15 mouse cellular contexts compared by ENCODE assay signal in the genomic region with DNA sequence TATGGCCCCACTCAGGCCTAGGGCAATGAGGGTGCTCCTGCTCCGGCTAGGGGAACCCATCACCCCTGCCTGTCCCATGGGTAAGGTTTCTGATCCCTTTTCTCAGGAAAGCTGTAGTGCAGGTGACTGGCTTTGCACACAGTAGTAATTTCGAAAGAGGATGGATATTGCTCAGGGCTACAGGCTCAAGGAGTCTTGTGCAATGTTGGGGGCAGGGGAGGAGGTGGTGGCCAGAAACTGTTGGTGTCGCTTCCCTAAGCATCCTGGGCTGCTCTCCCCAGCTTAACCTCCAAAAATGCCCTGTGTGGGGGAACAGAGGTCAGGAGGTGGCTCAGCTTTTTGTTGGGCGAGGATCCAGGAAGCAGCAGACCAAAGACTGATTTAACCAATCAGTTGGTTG. TPM values are rescaled to one million over a fixed set of nuclear protein-coding genes. Genes with fewer than 3 reads are reported as not detected.
DNase-seq lines count a peak whose midpoint lies in the region; ATAC-seq and TF ChIP-seq lines count a peak whose summit lies in the region.
"Had no signal": no experiment of that assay in that cellular context is flagged by ENCODE, and none has a peak within 500 bp of the region (broad histone marks: within the 10 kb centered on the region; RNA-seq: fewer than 3 reads in every experiment).

No protein-coding gene starts in this region.

- H3K27me3 ChIP-seq in liver, embryonic 16.5 days (ENCODE audit: control insufficient read depth, insufficient read depth, low read depth, low read length): no peaks in the 10 kb centered on the region
- H3K27me3 ChIP-seq in limb, embryonic 10.5 days (ENCODE audit: low read depth, poor library complexity, severe bottlenecking): no peaks in the 10 kb centered on the region
- H3K27me3 ChIP-seq: forebrain, embryonic 13.5 days; hindbrain, embryonic 13.5 days had no signal

- no peak for TF ChIP-seq CTCF in bone marrow macrophage, adult 2 months (IDR thresholded peaks at IDR 0.05; ENCODE audit: low read depth, low read length)

- DNase-seq in adrenal gland, adult 8-10 months: peak; percentile 43
- no peak for DNase-seq in adrenal gland, adult 18-20 months (ENCODE audit: low spot score in 2 of 2)
- peak; percentile 27 for DNase-seq in 3T3-L1 (ENCODE audit: low read depth, low spot score)
- DNase-seq in gastrocnemius, postnatal 25 days: no peak
- DNase-seq in limb, embryonic 10.5 days (ENCODE audit: low spot score): no peak
- DNase-seq in urinary bladder, adult 18-20 months (ENCODE audit: low spot score in 2 of 2): no peak
- DNase-seq: B cell, adult 2 months; heart, adult 2 months; left cerebral cortex, postnatal 4 days; midbrain, embryonic 14.5 days; thymus, postnatal 36 days had no signal

- no peak overlapping the region for H3K4me2 ChIP-seq in liver, embryonic 16.5 days (ENCODE audit: low read depth, low read length)
- H3K4me2 ChIP-seq: forebrain, embryonic 13.5 days; hindbrain, embryonic 13.5 days had no signal

- 37% methylated on average over 4 of the region's 4 CpGs for WGBS in liver, embryonic 16.5 days (ENCODE audit: insufficient replicate concordance)
- 80% methylated on average over 4 of the region's 4 CpGs for WGBS in limb, embryonic 10.5 days

- TF ChIP-seq POLR2A in bone marrow macrophage, adult 2 months (IDR thresholded peaks at IDR 0.05; ENCODE audit: borderline replicate concordance, low read depth, low read length): no peak

- H3K36me3 ChIP-seq in liver, embryonic 16.5 days (ENCODE audit: control insufficient read depth, insufficient read depth): no peaks in the 10 kb centered on the region
- H3K36me3 ChIP-seq in limb, embryonic 10.5 days: no peaks in the 10 kb centered on the region
- H3K36me3 ChIP-seq: hindbrain, embryonic 13.5 days had no signal

- H3K27ac ChIP-seq in bone marrow macrophage, adult 2 months (ENCODE audit: insufficient read depth, low read depth, low read length): peak overlapping the region; percentile 86
- no peak overlapping the region for H3K27ac ChIP-seq in liver, embryonic 16.5 days (ENCODE audit: low read length)
- no peak overlapping the region for H3K27ac ChIP-seq in limb, embryonic 10.5 days
- H3K27ac ChIP-seq: forebrain, embryonic 13.5 days; heart, adult 2 months; hindbrain, embryonic 13.5 days had no signal

- H3K4me1 ChIP-seq in bone marrow macrophage, adult 2 months (ENCODE audit: control insufficient read depth, insufficient read depth, low read length): peaks cover 40% of the 10 kb centered on the region
- peaks cover 9% of the 10 kb centered on the region for H3K4me1 ChIP-seq in liver, embryonic 16.5 days (ENCODE audit: control insufficient read depth, low read depth, low read length)
- no peaks in the 10 kb centered on the region; the same call in 1 of the 2 replicates for H3K4me1 ChIP-seq in limb, embryonic 10.5 days
- H3K4me1 ChIP-seq: forebrain, embryonic 13.5 days; hindbrain, embryonic 13.5 days had no signal

- H3K4me3 ChIP-seq in bone marrow macrophage, adult 2 months (ENCODE audit: insufficient read depth, low read length): no peak overlapping the region
- H3K4me3 ChIP-seq in liver, embryonic 16.5 days (ENCODE audit: low read depth, low read length): no peak overlapping the region
- H3K4me3 ChIP-seq in limb, embryonic 10.5 days: no peak overlapping the region
- H3K4me3 ChIP-seq: forebrain, embryonic 13.5 days; heart, adult 2 months; hindbrain, embryonic 13.5 days had no signal

- H3K9me3 ChIP-seq in liver, embryonic 16.5 days (replicated peaks; ENCODE audit: control insufficient read depth, low read length): no peaks in the 10 kb centered on the region
- H3K9me3 ChIP-seq in limb, embryonic 10.5 days (replicated peaks): no peaks in the 10 kb centered on the region
- H3K9me3 ChIP-seq: forebrain, embryonic 13.5 days; hindbrain, embryonic 13.5 days had no signal

- H3K9ac ChIP-seq in liver, embryonic 16.5 days (ENCODE audit: low read depth, low read length): no peak overlapping the region
- H3K9ac ChIP-seq: forebrain, embryonic 13.5 days; hindbrain, embryonic 13.5 days had no signal

- ATAC-seq in liver, embryonic 16.5 days (ENCODE audit: low read depth): peak; percentile 59
- ATAC-seq: forebrain, embryonic 13.5 days had no signal

RNA-seq across cellular contexts. Expression of gene Psap, which starts 24.8 kb away (rescaled TPM):
- total RNA-seq in adrenal gland, adult 8-10 months (2022): 1,000 to 10,000 TPM; 1,117 to 1,520 (median 1,260) TPM
- total RNA-seq in adrenal gland, adult 18-20 months (2021): 1,000 to 10,000 TPM; 1,159 to 1,329 TPM
- 4,392 and 4,568 TPM in 2 replicates for polyA plus RNA-seq in bone marrow macrophage, adult 2 months (2012; ENCODE audit: insufficient read depth, insufficient read length, missing spikeins)
- polyA plus RNA-seq in liver, embryonic 16.5 days (2015; fragmentation: Nextera tagmentation; extraction: Ambion mirVana): 82.2 and 83.5 TPM in 2 replicates
- 100 to 1,000 TPM; 590 to 608 TPM for total RNA-seq in gastrocnemius, postnatal 25 days (2021)
- polyA plus RNA-seq in limb, embryonic 10.5 days (2016; fragmentation: Nextera tagmentation; extraction: Ambion mirVana): 36.2 and 41.0 TPM in 2 replicates

RNA-seq across cellular contexts. Expression of gene Chst3, which starts 33.5 kb away (rescaled TPM):
- under 1 TPM; 0.70 to 1.00 (median 0.91) TPM for total RNA-seq in adrenal gland, adult 8-10 months (2022)
- total RNA-seq in adrenal gland, adult 18-20 months (2021): under 1 TPM; 0.77 to 0.86 TPM
- polyA plus RNA-seq in bone marrow macrophage, adult 2 months (2012; ENCODE audit: insufficient read depth, insufficient read length, missing spikeins): 0.75 and 0.80 TPM in 2 replicates
- polyA plus RNA-seq in liver, embryonic 16.5 days (2015; fragmentation: Nextera tagmentation; extraction: Ambion mirVana): 0.22 and 0.27 TPM in 2 replicates
- total RNA-seq in gastrocnemius, postnatal 25 days (2021): under 1 TPM; 0.26 to 0.51 TPM
- polyA plus RNA-seq in limb, embryonic 10.5 days (2016; fragmentation: Nextera tagmentation; extraction: Ambion mirVana): 1.4 and 2.0 TPM in 2 replicates

Comparison
In these comparisons a context has a peak if more than half of its experiments do, and no peak if none do; other contexts are left out.
1. DNase-seq: peak in adrenal gland, adult 8-10 months (single experiment) and 3T3-L1 (single experiment); none in adrenal gland, adult 18-20 months (0 of 2), gastrocnemius, postnatal 25 days (single experiment), limb, embryonic 10.5 days (single experiment) and urinary bladder, adult 18-20 months (0 of 2).